Mouse (Mus musculus): ENCODE measurements at regions not wholly inside any gene's neighbourhood (a gene's known extent, or its start where the extent isn't known, plus 50 kb on each side); places are given as distances from the start of the nearest gene placed in this dataset.

DNA sequence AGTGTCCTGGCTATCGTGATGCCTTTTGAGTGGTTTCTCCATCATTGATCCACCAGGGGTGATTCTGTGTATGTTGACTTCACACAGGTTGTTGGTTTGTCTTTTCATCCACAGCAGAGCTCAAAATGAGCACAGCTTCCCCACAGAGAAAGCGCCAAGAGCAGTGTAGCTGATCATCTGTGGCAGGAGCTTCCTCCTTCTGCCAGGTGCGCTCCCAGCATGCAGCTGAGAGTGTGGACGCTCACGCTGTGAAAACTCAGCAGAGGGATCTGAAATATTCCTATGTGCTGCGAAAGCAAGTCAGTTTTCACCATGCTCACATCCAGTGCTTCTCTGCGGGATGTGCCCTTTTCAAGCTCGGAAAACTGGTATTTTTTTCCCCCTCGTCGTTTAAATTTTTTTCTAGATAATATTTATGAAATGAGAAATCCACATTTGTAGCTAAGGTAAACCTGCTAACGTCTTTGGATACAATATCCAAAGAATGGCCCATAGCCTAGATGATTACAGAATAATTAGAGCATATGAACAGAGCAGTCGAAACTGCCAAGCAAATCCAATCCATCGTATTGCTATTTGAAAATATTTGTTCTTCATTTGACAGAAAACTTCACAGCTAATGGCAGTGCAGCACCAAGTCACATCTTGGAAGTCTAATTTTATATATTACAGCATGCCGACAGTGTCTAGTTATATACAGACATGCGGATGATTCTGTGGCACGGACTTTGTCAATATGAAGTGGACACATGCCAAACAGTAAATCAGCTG lies 283.3 kb upstream of the Ndst3 start:
- DNase-seq (ENCODE audit: extremely low spot score, low spot score), result no peak
- H3K4me3 ChIP-seq, result no peak overlapping the region
- H3K36me3 ChIP-seq (replicated peaks), result no peaks in the 10 kb centered on the region
- H3K4me1 ChIP-seq, result no peaks in the 10 kb centered on the region
- WGBS, result 80% methylated on average over 16 of the region's 16 CpGs
- H3K27me3 ChIP-seq (ENCODE audit: poor library complexity, severe bottlenecking), result no peaks in the 10 kb centered on the region
- H3K9me3 ChIP-seq, result no peaks in the 10 kb centered on the region
- no peak overlapping the region for H3K27ac ChIP-seq

DNA sequence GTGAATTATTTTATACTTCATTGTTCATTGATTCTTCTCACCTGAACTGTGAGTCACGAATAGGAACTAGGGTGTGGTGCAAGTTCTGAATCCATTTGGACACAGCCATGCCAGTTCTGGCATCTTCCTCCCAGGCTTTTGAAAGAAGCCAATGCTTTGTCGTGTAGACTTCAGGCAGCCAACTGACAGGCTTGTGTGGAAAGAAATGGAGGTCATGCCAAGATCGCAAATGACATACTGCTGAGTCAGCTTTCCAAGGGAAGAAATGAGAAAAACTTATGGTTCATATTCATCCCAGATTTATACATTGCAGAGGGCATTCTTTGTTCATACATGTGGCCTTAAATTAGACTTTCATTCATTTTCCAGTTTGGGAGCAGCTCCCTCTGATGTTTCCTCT lies 285.8 kb upstream of the Ndst3 start:
- no peak for DNase-seq (ENCODE audit: extremely low spot score, low spot score)
- WGBS, result 92% methylated on average over 3 of the region's 3 CpGs

DNA sequence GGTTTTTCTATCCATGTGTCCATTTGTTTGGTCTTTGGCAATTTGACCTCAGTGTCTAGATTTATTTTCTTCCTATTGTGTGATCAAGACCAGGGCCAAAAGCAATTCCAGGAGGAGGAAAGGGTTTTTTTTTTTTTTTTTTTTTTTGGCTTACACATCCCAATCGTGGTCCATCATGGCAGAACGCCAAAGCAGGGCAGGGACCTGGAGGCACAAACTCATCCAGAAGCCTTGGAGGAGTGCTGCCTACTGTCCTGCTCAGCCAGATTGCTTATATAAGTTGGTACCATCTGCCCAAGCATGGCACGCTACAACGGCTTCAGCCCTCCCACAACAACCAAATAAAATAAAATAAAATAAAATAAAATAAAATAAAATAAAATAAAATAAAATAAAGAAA lies 286.5 kb upstream of the Ndst3 start:
- no peaks in the 10 kb centered on the region for H3K4me1 ChIP-seq
- no peaks in the 10 kb centered on the region for H3K27me3 ChIP-seq (ENCODE audit: poor library complexity, severe bottlenecking)
- no peak for DNase-seq (ENCODE audit: extremely low spot score, low spot score)
- no peak overlapping the region for H3K4me3 ChIP-seq
- no peak overlapping the region for H3K27ac ChIP-seq
- no peaks in the 10 kb centered on the region for H3K36me3 ChIP-seq (replicated peaks)
- WGBS, result 88% methylated on average over 4 of the region's 4 CpGs
- H3K9me3 ChIP-seq, result no peaks in the 10 kb centered on the region

More for the DNA sequence above, 285.8 kb upstream of the Ndst3 start:
- H3K27ac ChIP-seq, result no peak overlapping the region
- H3K27me3 ChIP-seq (ENCODE audit: poor library complexity, severe bottlenecking), result no peaks in the 10 kb centered on the region
- H3K9me3 ChIP-seq, result no peaks in the 10 kb centered on the region
- H3K4me3 ChIP-seq, result no peak overlapping the region
- no peaks in the 10 kb centered on the region for H3K4me1 ChIP-seq
- no peaks in the 10 kb centered on the region for H3K36me3 ChIP-seq (replicated peaks)

DNA sequence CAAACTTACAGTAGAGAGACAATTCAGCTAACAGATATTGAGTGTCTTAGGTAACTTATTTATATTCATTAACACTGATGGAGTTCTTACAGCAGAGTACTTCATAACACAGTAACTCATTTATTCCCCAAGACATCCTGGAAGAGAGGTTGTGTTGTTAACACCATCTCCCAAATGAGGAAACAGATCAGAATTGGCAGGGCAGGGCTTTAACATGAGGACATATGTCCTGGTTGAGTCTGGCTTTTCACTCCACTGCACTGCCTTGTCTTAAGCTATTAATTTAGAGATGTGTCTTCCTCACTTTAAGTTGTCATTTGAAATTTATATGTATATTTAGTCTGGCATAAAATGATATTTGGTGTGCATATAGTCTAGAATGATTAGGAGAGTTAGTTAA lies 292.4 kb upstream of the Ndst3 start:
- no peaks in the 10 kb centered on the region for H3K27me3 ChIP-seq (ENCODE audit: poor library complexity, severe bottlenecking)
- H3K4me3 ChIP-seq, result no peak overlapping the region
- DNase-seq (ENCODE audit: extremely low spot score, low spot score), result no peak
- H3K4me1 ChIP-seq, result no peaks in the 10 kb centered on the region
- no peaks in the 10 kb centered on the region for H3K36me3 ChIP-seq (replicated peaks)
- no peaks in the 10 kb centered on the region for H3K9me3 ChIP-seq
- H3K27ac ChIP-seq, result no peak overlapping the region

DNA sequence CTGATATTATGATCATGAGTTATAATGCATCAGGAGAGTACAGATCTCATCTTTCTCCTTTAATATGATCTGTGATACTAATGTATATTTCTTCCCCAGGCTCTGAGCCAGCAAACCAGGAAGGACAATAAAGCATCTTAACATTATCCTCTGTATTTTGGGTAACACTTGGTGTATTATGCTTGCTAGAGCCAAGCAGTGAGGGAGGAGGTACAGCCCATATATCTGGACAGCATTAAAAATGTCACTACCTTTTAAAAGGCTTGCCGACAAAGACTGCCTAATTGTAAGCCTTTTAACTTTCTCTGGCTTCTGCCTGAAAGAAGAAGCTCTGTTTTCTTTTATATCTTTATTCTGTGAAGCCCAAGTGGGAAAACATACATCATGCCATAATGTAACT lies 292.9 kb upstream of the Ndst3 start:
- no peak for DNase-seq (ENCODE audit: extremely low spot score, low spot score)
- H3K36me3 ChIP-seq (replicated peaks), result no peaks in the 10 kb centered on the region
- H3K27ac ChIP-seq, result no peak overlapping the region
- H3K4me1 ChIP-seq, result no peaks in the 10 kb centered on the region
- 97% methylated on average over 1 of the region's 1 CpGs for WGBS
- H3K27me3 ChIP-seq (ENCODE audit: poor library complexity, severe bottlenecking), result no peaks in the 10 kb centered on the region
- H3K9me3 ChIP-seq, result no peaks in the 10 kb centered on the region
- no peak overlapping the region for H3K4me3 ChIP-seq

DNA sequence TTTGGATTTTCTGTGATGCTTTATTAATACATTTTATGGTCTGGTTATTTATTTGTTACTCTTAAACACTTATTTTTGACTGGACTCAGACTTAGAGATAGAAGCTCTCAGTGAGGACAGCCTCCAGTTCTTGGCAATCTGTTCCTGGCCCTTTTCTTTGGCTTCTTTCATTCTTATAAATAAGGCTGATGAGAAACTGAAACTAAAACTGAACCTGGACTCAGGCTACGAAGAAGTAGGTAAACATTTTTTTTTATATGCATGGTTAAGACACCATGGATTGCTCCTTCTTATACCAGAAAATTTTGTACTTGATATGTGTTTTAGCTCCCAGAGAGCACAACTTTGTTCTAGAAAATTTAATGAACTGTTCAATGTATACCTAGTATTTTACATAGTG lies 293.4 kb upstream of the Ndst3 start:
- no peaks in the 10 kb centered on the region for H3K36me3 ChIP-seq (replicated peaks)
- no peaks in the 10 kb centered on the region for H3K27me3 ChIP-seq (ENCODE audit: poor library complexity, severe bottlenecking)
- no peak for DNase-seq (ENCODE audit: extremely low spot score, low spot score)
- WGBS, result 77% methylated on average over 1 of the region's 1 CpGs
- H3K27ac ChIP-seq, result no peak overlapping the region
- H3K4me3 ChIP-seq, result no peak overlapping the region
- H3K4me1 ChIP-seq, result no peaks in the 10 kb centered on the region
- H3K9me3 ChIP-seq, result no peaks in the 10 kb centered on the region

DNA sequence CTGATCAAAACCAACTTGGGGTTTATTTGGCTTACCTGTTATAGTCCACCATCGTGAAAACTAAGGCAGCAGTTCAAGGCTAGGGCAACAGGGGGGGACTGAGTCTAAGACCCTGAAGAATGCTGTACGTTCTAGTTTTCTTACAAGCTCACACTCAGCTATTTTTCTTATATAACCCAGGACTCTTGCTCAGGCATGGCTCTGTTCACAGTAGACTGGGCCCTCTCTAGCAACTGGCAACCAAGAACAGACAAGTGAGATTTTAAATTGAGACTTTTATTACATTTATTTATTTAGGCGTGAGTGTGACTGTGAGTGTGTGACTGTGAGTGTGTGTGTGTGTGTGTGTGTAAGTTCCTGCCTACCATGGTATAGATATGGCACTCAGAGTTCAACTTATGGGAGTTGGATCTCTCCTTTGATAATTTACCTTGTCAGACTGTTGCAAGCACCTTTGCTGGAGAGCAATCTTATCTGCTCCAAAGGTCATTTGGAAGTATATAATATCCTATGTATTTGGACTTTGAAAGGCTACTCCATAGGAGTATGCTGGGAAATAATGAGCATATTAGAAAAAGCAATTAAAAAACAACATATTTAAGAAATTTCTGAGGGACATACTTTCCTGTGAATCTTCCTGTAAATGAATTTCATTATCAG lies 309.4 kb upstream of the Ndst3 start:
- Histone ChIP-seq H3K27me3 (ENCODE audit: poor library complexity, severe bottlenecking) (no peaks in the 10 kb centered on the region), H3K36me3 (replicated peaks) (no peaks in the 10 kb centered on the region), H3K4me1 (no peaks in the 10 kb centered on the region), H3K27ac (no peak overlapping the region), H3K4me3 (no peak overlapping the region), H3K9me3 (no peaks in the 10 kb centered on the region)
- no peak for DNase-seq (ENCODE audit: extremely low spot score, low spot score)
- 86% methylated on average over 3 of the region's 3 CpGs for WGBS

DNA sequence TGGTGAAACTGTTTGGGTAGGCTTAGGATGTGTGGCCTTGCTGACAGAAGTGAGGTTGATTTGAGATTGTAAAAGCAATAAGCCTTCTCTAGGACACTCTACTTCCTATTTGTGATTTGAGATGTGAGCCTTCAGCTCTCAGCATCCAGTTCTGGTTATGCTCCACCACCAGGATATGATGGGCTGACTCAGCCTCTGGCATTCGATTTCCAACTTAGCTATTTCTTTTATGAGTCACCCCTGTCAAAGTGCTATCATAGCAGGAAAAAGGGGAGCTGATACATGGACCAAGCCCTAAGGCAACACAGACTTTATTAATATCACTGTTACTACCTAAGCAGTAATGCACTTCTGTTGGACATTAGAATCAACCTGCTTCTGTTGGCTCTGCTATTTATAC lies 310.2 kb upstream of the Ndst3 start:
- Histone ChIP-seq H3K9me3 (no peaks in the 10 kb centered on the region), H3K36me3 (replicated peaks) (no peaks in the 10 kb centered on the region), H3K4me3 (no peak overlapping the region), H3K27me3 (ENCODE audit: poor library complexity, severe bottlenecking) (no peaks in the 10 kb centered on the region), H3K27ac (no peak overlapping the region), H3K4me1 (no peaks in the 10 kb centered on the region)
- no peak for DNase-seq (ENCODE audit: extremely low spot score, low spot score)
- 79% methylated on average over 1 of the region's 1 CpGs for WGBS

DNA sequence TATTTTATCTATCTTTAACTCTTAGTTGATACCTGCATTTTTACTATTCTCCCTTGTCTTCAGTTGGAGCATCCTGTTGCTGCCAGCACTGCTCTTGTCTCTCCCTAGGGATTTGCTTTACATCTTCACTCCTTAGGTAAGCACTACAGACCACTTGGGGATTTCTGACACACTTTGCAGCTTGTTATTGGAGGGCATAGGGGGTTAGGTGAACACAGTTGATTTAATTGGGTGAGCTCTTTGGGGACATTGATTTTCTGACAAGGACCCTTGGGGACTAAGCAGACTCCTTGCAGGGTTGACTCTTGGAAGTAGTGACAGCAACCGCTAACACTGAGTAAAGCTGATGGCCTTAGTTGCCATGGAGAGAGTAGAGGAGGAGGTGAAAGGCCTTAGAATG lies 309.0 kb upstream of the Tram1l1 start:
- DNase-seq (ENCODE audit: extremely low spot score, low spot score), result no peak
- WGBS, result 76% methylated on average over 1 of the region's 1 CpGs
- Histone ChIP-seq H3K27ac (no peak overlapping the region), H3K9me3 (no peaks in the 10 kb centered on the region), H3K36me3 (replicated peaks) (no peaks in the 10 kb centered on the region), H3K27me3 (ENCODE audit: poor library complexity, severe bottlenecking) (no peaks in the 10 kb centered on the region), H3K4me3 (no peak overlapping the region), H3K4me1 (no peaks in the 10 kb centered on the region)

DNA sequence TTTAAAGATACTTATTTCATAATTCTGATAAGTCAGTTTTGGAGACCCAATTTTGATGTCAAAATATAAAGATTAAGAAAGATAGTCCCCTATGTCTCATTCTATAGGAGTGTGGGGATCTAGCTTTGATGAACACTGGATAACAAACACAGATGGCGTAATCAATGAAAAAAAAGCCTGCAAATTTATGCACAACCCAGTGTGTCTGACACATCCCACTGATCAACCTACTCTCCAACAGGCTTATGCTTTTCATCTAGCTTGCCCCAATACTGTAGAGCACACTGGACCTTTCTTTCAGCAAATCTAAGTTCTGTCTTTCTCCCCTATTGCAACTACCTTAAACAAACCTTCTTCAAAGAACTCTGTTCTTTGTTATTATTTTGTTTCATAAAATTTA lies 302.0 kb upstream of the Tram1l1 start:
- 93% methylated on average over 1 of the region's 1 CpGs for WGBS
- H3K27ac ChIP-seq, result no peak overlapping the region
- H3K27me3 ChIP-seq (ENCODE audit: poor library complexity, severe bottlenecking), result no peaks in the 10 kb centered on the region
- no peaks in the 10 kb centered on the region for H3K4me1 ChIP-seq
- no peak for DNase-seq (ENCODE audit: extremely low spot score, low spot score)
- H3K9me3 ChIP-seq, result no peaks in the 10 kb centered on the region
- no peaks in the 10 kb centered on the region for H3K36me3 ChIP-seq (replicated peaks)
- H3K4me3 ChIP-seq, result no peak overlapping the region

DNA sequence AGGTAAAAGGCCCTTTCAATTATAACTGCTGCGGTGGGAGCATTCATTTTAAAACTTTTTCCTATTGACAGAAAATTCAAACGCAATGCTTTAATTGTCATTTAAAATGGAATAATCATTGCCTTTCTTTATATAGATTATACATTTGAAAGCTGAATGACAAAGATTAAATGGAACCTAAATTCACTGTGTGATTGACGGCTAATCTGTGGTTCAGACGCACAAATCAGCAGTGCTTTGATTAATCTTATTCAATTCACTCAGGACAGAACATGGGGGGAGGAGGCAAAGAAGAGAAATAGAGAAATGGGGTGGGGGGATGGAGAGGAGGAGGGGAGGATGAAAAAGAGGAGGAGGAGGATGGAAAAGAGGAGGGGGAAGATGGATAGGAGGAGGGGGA lies 294.5 kb upstream of the Tram1l1 start:
- WGBS, result 65% methylated on average over 4 of the region's 4 CpGs
- no peak for DNase-seq (ENCODE audit: extremely low spot score, low spot score)

DNA sequence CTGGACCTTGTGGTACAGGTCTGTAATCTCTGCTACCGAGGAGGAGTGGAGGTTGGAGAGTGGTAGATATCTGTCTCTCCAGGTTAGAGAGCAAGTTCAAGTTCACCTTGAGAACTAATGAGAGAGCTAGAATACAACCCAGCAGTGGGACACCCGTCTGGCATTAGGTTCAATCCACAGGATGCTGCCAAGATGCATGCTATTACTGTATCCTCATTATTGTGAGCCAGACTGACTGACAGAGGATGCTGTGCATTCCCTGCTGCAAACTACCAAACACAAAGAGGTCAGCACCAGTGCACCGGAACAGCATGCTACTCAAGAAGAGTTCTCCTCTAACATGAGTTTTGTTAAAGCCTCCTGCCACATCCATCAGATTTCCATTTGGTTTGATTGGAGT lies 253.6 kb upstream of the Tram1l1 start:
- Histone ChIP-seq H3K27ac (no peak overlapping the region), H3K9me3 (no peaks in the 10 kb centered on the region), H3K4me1 (no peaks in the 10 kb centered on the region), H3K4me3 (no peak overlapping the region), H3K27me3 (ENCODE audit: poor library complexity, severe bottlenecking) (no peaks in the 10 kb centered on the region), H3K36me3 (replicated peaks) (no peaks in the 10 kb centered on the region)
- DNase-seq (ENCODE audit: extremely low spot score, low spot score), result no peak
- WGBS, result 79% methylated on average over 3 of the region's 3 CpGs

More for the DNA sequence above, 294.5 kb upstream of the Tram1l1 start:
- Histone ChIP-seq H3K27me3 (ENCODE audit: poor library complexity, severe bottlenecking) (no peaks in the 10 kb centered on the region), H3K36me3 (replicated peaks) (no peaks in the 10 kb centered on the region), H3K4me3 (no peak overlapping the region), H3K4me1 (no peaks in the 10 kb centered on the region), H3K9me3 (no peaks in the 10 kb centered on the region), H3K27ac (no peak overlapping the region)

DNA sequence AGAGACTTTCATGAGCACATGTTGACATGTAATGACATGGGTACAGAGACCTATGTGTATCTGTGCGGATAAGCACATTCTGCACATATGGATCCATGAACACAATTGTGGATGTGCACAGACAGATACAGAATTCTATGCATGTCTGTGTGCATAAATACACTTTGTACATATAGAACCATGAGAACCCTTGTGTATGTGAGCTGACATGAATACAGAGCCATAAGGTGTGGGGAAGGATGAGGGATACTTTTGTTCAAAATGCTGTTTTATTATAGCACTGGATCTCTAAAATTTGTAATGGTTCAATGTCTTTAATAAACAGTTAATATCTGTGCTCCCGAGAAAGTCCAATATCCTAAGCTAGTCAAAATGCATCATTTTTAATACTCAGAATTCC lies 253.1 kb upstream of the Tram1l1 start:
- Histone ChIP-seq H3K27ac (no peak overlapping the region), H3K36me3 (replicated peaks) (no peaks in the 10 kb centered on the region), H3K4me1 (no peaks in the 10 kb centered on the region), H3K9me3 (no peaks in the 10 kb centered on the region), H3K27me3 (ENCODE audit: poor library complexity, severe bottlenecking) (no peaks in the 10 kb centered on the region), H3K4me3 (no peak overlapping the region)
- no peak for DNase-seq (ENCODE audit: extremely low spot score, low spot score)
- 94% methylated on average over 2 of the region's 2 CpGs for WGBS

Data from forebrain, embryonic 10.5 days (tissue).